Mouse (Mus musculus) ES-CJ7 (cell line): ENCODE data around the gene Lnpep.

Source experiments
- DNase-seq: peaks from one replicate; pipeline ENCODE4 v3.0.0; 2011; ENCODE audit warnings: low read depth, low spot score

Gene Lnpep

DNA sequence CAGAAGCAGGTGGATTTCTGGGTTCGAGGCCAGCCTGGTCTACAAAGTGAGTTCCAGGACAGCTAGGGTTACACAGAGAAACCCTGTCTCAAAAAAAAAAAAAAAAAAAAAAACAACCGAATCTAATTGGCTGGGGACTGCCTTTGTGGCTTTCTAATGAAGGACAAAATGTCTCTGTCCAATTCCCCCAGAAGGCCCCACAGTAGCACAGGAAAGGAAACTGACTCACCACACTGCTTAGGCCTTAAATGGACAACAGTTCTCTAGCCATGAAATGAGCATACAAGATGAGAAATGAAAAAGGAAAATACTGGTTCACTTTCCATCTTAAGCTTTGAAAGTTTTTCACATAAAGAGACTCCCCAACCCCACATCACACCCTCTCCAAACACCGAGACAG is 15.3 kb downstream of the Lnpep start:
- DNase-seq: no peak

DNA sequence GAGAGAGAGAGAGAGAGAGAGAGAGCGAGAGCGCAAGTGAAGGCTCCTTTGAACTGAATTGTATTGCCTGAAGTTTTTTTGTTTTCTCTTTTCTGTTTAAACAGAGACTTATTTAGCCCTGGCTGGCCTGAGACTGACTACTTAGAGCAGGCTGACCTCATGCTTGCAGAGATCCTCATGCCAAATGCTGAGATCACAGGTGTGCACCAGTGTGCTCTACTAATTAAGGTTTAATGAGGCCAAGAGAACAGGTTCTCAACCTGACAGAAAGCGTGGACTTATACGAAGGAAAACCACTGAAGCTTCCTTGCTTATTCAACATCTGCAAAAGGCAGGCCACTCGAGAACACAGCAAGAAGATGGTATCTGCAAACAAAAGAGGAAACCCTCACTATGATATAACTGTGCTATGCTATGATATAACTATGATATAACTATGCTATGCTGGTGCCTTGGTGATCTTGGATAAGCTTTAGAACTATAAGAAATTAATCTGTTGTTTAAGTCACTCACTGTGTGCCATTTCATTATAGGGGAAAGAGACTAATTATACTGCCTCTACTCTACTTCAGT is 16.3 kb downstream of the Lnpep start:
- DNase-seq: no peak

GRCm38 (mm10) chr17:17604554-17604953 is 20.3 kb downstream of the Lnpep start:
- no peak for DNase-seq

DNA sequence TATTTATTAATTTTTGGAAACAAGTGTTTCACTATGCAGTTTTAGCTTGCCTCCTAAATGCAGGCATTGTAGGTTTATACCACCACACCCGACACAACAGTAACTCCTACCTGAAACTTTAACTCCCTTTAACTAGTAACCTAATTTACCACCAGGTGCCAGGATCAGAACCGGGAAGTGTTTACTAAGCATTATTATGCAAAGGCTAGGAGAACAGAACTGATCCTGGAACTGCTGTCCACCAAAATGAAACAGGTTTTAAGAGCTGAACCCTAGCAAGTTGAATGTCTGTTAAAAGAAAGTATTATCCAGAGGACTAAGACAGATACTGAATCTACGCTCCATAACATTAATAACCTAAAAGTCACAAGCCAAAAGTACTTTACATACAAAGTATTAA is 21.2 kb downstream of the Lnpep start:
- no peak for DNase-seq

DNA sequence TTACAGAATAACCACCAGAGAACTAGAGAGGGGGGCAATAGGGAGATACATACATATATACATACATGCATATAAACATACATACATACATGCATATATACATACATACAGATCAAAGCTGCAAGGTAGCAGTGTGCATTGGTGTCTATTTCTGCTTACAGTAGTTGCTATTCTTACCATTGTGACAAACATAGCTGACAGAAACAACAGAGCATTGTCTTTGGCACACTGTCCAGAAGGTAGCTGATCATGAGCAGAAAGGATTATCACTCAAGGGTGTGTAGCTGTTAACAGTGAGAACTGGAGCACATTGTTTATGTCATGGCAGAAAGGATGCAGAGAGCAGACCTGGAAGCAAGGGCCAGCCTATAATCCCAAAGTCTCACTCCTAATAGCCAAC is 22.1 kb downstream of the Lnpep start:
- DNase-seq: no peak

- DNase-seq: no peak
Observed at GRCm38 (mm10) chr17:17602330-17602729, 22.5 kb downstream of the Lnpep start.

- no peak for DNase-seq
Observed at GRCm38 (mm10) chr17:17600804-17601252, 24.0 kb downstream of the Lnpep start.

GRCm38 (mm10) chr17:17600001-17600400 is 24.8 kb downstream of the Lnpep start:
- no peak for DNase-seq

- DNase-seq: no peak
Observed at GRCm38 (mm10) chr17:17598355-17598754, 26.5 kb downstream of the Lnpep start.

- no peak for DNase-seq
Observed at GRCm38 (mm10) chr17:17592926-17593325, 31.9 kb downstream of the Lnpep start.

- no peak for DNase-seq
Observed at GRCm38 (mm10) chr17:17587333-17588047, 37.4 kb downstream of the Lnpep start.

DNA sequence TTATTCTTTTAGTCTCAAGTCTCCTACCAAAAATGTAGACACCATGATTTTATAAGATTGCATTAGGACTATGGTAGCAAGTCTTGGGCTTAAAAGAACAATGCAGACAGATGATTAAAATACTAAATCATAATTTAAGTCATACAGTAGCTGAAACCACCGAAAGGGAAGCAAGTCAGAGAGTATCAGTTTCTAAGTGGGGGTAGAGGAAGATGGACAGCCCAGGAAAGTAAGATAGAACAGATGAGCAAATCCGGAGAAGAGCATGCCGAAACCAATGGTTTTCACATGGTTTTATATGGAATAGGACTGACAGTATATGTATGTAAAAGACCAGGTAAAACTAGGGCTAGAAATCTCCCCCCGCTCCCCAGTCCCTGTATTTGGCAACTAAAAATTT is 39.7 kb downstream of the Lnpep start:
- DNase-seq: no peak

DNA sequence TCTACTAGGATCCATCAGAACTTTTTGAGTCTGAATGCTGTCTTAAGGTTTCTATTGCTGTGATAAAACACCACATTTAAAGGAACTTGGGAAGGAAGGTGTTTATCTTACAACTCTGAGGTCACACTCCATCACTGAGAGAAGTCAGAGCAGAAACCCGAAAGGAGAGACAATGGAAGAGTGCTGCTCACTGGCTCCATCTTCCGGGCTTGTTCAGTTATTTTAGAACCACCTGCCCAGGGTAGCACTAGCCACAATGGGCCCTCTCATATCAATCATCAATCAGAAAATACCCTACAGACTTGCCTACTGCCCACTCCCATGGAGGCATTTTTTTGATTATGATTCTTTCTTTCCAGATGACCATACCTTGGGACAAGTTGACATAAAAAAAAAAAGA is 41.0 kb downstream of the Lnpep start:
- DNase-seq: peak; percentile 40

- no peak for DNase-seq
Observed at GRCm38 (mm10) chr17:17581234-17581633, 43.6 kb downstream of the Lnpep start.

DNA sequence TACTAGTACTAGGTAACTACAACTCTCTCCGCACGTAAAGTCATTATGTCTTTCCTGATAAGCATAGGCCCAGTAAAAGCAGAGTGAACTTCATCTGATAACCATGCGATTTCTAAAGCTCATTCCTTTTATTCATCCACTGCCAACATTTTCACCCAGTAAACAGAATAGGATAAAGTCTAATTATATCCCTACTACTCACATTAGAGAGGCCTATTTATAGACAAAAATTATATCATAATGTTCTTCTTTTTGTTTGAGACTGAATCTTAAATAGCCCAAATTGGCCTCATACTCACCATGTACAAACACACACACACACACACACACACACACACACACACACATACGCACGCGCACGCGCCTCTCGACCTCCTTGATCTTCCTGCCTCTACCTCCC is 48.5 kb downstream of the Lnpep start:
- DNase-seq: no peak

GRCm38 (mm10) chr17:17567071-17567470 is 57.8 kb downstream of the Lnpep start:
- DNase-seq: peak; percentile 53

GRCm38 (mm10) chr17:17548958-17549357 is 75.9 kb downstream of the Lnpep start:
- DNase-seq: no peak

DNA sequence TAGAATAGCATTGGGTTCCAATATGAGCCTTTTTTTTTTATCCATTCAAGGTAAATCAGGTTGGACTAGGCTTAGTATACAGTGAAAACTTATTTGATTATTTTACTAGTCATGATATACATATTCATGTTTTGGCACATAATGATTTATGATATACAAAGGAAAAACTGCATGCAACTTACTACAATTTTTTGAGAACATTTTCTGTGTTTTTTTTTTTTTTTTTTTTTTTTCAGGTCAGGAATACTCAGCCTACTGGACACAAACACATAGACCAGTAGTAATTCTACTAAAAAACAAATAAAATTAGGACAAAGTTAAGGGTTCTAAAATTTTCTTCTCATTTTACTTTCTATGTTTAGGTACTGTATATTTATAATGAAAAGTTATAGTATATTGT is 93.5 kb downstream of the Lnpep start:
- DNase-seq: no peak

DNA sequence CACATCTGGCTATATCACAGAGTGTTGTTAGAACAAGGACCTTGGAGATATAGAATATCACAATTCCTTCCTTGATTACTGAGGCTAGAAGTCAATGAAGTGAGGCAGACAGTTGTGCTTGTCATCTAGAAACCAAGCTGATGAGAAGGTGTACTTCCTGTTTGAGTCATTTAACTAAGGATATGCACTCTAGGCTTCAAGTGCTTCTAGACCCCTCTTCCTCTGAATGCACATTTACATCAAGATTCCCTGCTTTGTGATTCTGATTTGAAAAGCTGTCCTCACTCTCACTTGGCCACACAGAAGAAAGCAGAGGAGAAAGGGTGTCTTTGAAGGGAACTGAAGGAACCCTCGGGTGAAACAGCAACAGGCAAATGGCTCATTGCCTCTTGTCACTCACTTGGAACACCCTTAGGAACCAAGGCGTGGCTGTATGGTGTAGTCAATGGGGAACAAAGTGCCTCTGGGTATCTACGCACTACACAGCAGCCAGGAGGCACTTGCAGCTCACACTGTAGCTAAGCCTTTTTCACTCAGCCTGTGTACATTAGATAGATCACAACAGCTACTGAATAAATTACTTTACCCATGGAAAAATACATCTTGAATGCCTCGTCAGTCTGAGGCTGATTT is 108.3 kb downstream of the Lnpep start:
- DNase-seq: peak; percentile 76

- DNase-seq: no peak
Observed at GRCm38 (mm10) chr17:17506677-17507076, 118.2 kb downstream of the Lnpep start.

- DNase-seq: no peak
Observed at GRCm38 (mm10) chr17:17499278-17499677, 125.6 kb downstream of the Lnpep start.

GRCm38 (mm10) chr17:17498848-17499247 is 126.0 kb downstream of the Lnpep start:
- DNase-seq: no peak

DNA sequence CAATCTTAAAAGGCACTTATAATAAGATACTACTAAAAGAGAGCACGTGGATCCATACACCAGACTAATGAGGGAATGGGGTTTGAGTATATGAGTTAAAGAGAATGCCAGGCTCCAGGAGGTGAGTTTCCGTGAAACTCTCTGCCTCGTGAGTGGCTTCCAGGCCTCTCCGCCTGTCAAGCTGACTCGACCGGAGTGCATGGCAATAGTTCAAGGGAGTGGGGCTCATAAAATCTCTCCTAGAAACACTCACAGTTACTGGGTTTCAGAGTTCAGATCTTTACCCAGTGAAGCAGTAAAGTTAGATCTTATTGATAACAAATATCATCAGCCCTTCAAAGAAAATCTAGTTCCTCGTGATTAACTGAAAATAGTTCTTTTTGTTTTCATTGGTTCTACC is 128.1 kb downstream of the Lnpep start:
- DNase-seq: no peak
